Mouse (Mus musculus): ENCODE data around the gene Tmem158. TPM values are rescaled to one million over a fixed set of nuclear protein-coding genes. Genes with fewer than 3 reads are reported as not detected.

Tmem158 gene
- polyA plus RNA-seq, 1 experiment from 2014 or later, result 15.4 TPM

- no peak overlapping the region for H3K27ac ChIP-seq (replicated peaks; ENCODE audit: low read depth, low read length)
- H3K4me3 ChIP-seq (ENCODE audit: low read depth, low read length), result no peak overlapping the region
- DNase-seq (ENCODE audit: low spot score), result no peak
- no peaks in the 10 kb centered on the region for H3K36me3 ChIP-seq (ENCODE audit: control insufficient read depth, insufficient read depth, low read length)
- 54% methylated on average over 2 of the region's 2 CpGs for WGBS
- no peak overlapping the region for H3K9ac ChIP-seq (ENCODE audit: low read depth, low read length)
- H3K4me1 ChIP-seq (ENCODE audit: control insufficient read depth, insufficient read depth, low read length), result peaks cover 3% of the 10 kb centered on the region; the same call in 1 of the 2 replicates
- H3K9me3 ChIP-seq (ENCODE audit: control insufficient read depth, low read length), result no peaks in the 10 kb centered on the region
- no peak for ATAC-seq (ENCODE audit: low read depth)
- no peak overlapping the region for H3K4me2 ChIP-seq (ENCODE audit: low read depth, low read length)
- no peaks in the 10 kb centered on the region for H3K27me3 ChIP-seq (replicated peaks; ENCODE audit: control insufficient read depth, insufficient read depth, low read length)
Measured at GRCm38 (mm10) chr9:123224863-123225431, 35.6 kb downstream of the Tmem158 start.

GRCm38 (mm10) chr9:123219826-123220225, 40.7 kb downstream of the Tmem158 start:
- peak; percentile 45 for DNase-seq (ENCODE audit: low spot score)
- WGBS, result 45% methylated on average over 5 of the region's 5 CpGs
- H3K27me3 ChIP-seq (replicated peaks; ENCODE audit: control insufficient read depth, insufficient read depth, low read length), result peaks cover 15% of the 10 kb centered on the region

GRCm38 (mm10) chr9:123215621-123216440, 44.7 kb downstream of the Tmem158 start, which contains the start of gene Cdcp1:
TSS of gene Cdcp1 (minus strand) at chr9:123216038.
- Histone ChIP-seq H3K9me3 (ENCODE audit: control insufficient read depth, low read length) (no peaks in the 10 kb centered on the region), H3K36me3 (ENCODE audit: control insufficient read depth, insufficient read depth, low read length) (no peaks in the 10 kb centered on the region), H3K4me1 (ENCODE audit: control insufficient read depth, insufficient read depth, low read length) (peaks cover 3% of the 10 kb centered on the region; the same call in 1 of the 2 replicates), H3K9ac (ENCODE audit: low read depth, low read length) (peak within 1 kb of the TSS; percentile 60), H3K4me3 (ENCODE audit: low read depth, low read length) (peak within 1 kb of the TSS; percentile 41), H3K4me2 (ENCODE audit: low read depth, low read length) (peak within 1 kb of the TSS; percentile 56), H3K27me3 (replicated peaks; ENCODE audit: control insufficient read depth, insufficient read depth, low read length) (peaks cover 19% of the 10 kb centered on the region), H3K27ac (replicated peaks; ENCODE audit: low read depth, low read length) (no peak within 1 kb of the TSS)
- WGBS, result 13% methylated on average over 27 of the region's 45 CpGs
- ATAC-seq (ENCODE audit: low read depth), result peak; percentile 79
- DNase-seq (ENCODE audit: low spot score), result peak; percentile 48

More at GRCm38 (mm10) chr9:123219826-123220225, 40.7 kb downstream of the Tmem158 start:
- Histone ChIP-seq H3K4me2 (ENCODE audit: low read depth, low read length) (no peak overlapping the region), H3K9ac (ENCODE audit: low read depth, low read length) (no peak overlapping the region), H3K27ac (replicated peaks; ENCODE audit: low read depth, low read length) (peak overlapping the region; percentile 39; the same call in 1 of the 2 replicates), H3K9me3 (ENCODE audit: control insufficient read depth, low read length) (no peaks in the 10 kb centered on the region), H3K4me1 (ENCODE audit: control insufficient read depth, insufficient read depth, low read length) (peaks cover 3% of the 10 kb centered on the region; the same call in 1 of the 2 replicates), H3K36me3 (ENCODE audit: control insufficient read depth, insufficient read depth, low read length) (no peaks in the 10 kb centered on the region), H3K4me3 (ENCODE audit: low read depth, low read length) (no peak overlapping the region)
- no peak for ATAC-seq (ENCODE audit: low read depth)

GRCm38 (mm10) chr9:123213371-123213770, 47.2 kb downstream of the Tmem158 start:
- peaks cover 3% of the 10 kb centered on the region; the same call in 1 of the 2 replicates for H3K4me1 ChIP-seq (ENCODE audit: control insufficient read depth, insufficient read depth, low read length)
- H3K36me3 ChIP-seq (ENCODE audit: control insufficient read depth, insufficient read depth, low read length), result no peaks in the 10 kb centered on the region
- no peaks in the 10 kb centered on the region for H3K9me3 ChIP-seq (ENCODE audit: control insufficient read depth, low read length)
- H3K4me3 ChIP-seq (ENCODE audit: low read depth, low read length), result no peak overlapping the region
- 56% methylated on average over 9 of the region's 9 CpGs for WGBS
- no peak overlapping the region for H3K4me2 ChIP-seq (ENCODE audit: low read depth, low read length)
- peaks cover 19% of the 10 kb centered on the region for H3K27me3 ChIP-seq (replicated peaks; ENCODE audit: control insufficient read depth, insufficient read depth, low read length)
- ATAC-seq (ENCODE audit: low read depth) (no peak), DNase-seq (ENCODE audit: low spot score) (no peak)
- no peak overlapping the region for H3K9ac ChIP-seq (ENCODE audit: low read depth, low read length)
- no peak overlapping the region for H3K27ac ChIP-seq (replicated peaks; ENCODE audit: low read depth, low read length)

Other genes with a start within 250 kb of the Tmem158 start
- 24.5 and 24.6 TPM in 2 replicates for gene Tmem42, start 239.4 kb downstream of the Tmem158 start, polyA plus RNA-seq (2014; fragmentation: Nextera tagmentation; extraction: Ambion mirVana)
- gene Tgm4, start 226.0 kb downstream of the Tmem158 start, polyA plus RNA-seq (2014; fragmentation: Nextera tagmentation; extraction: Ambion mirVana), result 0.18 and 0.21 TPM in 2 replicates
- gene Zdhhc3, start 147.6 kb downstream of the Tmem158 start, polyA plus RNA-seq (2014; fragmentation: Nextera tagmentation; extraction: Ambion mirVana), result 51.2 and 57.4 TPM in 2 replicates
- 84.2 and 100 TPM in 2 replicates for gene Exosc7, start 147.5 kb downstream of the Tmem158 start, polyA plus RNA-seq (2014; fragmentation: Nextera tagmentation; extraction: Ambion mirVana)
- 2.9 TPM in 2 replicates for gene Clec3b, start 109.8 kb downstream of the Tmem158 start, polyA plus RNA-seq (2014; fragmentation: Nextera tagmentation; extraction: Ambion mirVana)
- 7.1 and 8.0 TPM in 2 replicates for gene Cdcp1, start 44.7 kb downstream of the Tmem158 start, polyA plus RNA-seq (2014; fragmentation: Nextera tagmentation; extraction: Ambion mirVana)
- gene Lars2, start 106.2 kb upstream of the Tmem158 start, polyA plus RNA-seq (2014; fragmentation: Nextera tagmentation; extraction: Ambion mirVana), result 1,681 and 1,840 TPM in 2 replicates
- gene Limd1, start 217.9 kb upstream of the Tmem158 start, polyA plus RNA-seq (2014; fragmentation: Nextera tagmentation; extraction: Ambion mirVana), result 54.0 and 56.5 TPM in 2 replicates